Mouse (Mus musculus): ENCODE results near the gene Slc25a21.

GRCm38 (mm10) chr12:57115516-57115915 is 81.8 kb downstream of the Slc25a21 start:
- TF ChIP-seq POLR2A (IDR thresholded peaks at IDR 0.05; ENCODE audit: extremely low read depth, insufficient read depth, low read length) (no peak), CTCF (IDR thresholded peaks at IDR 0.05; ENCODE audit: extremely low read depth, insufficient read depth, low read length) (no peak)
